ENCODE assay signal across 28 mouse cellular contexts in the genomic region with DNA sequence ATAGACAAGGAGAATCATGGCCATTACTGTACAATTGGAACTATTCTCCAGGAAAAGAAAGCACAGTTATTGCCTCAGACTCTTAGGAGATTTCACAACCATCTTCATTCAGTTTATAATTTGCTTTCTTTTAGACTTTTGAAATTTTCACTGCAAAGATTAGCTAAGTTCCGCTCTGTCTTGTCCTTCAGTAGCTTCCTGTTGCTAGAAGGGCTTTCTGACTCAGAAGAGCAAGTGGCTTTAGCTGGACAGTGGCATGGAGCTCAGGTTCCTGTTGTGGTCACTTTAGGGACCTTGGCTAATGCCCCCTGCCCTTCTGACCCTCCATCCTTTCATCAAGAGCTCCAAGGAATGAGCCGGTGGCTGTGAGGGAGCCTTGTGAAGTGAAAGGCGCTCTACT. TPM values are rescaled to one million over a fixed set of nuclear protein-coding genes. Genes with fewer than 3 reads are reported as not detected.
DNase-seq lines count a peak whose midpoint lies in the region; ATAC-seq and TF ChIP-seq lines count a peak whose summit lies in the region.
"Had no signal": no experiment of that assay in that cellular context is flagged by ENCODE, and none has a peak within 500 bp of the region (broad histone marks: within the 10 kb centered on the region; RNA-seq: fewer than 3 reads in every experiment).

No protein-coding gene starts in this region.

- no peaks in the 10 kb centered on the region for H3K27me3 ChIP-seq in liver, adult 2 months (ENCODE audit: control insufficient read depth, insufficient read depth, low read length)
- H3K27me3 ChIP-seq in liver, embryonic 12.5 days (replicated peaks), result no peaks in the 10 kb centered on the region
- no peaks in the 10 kb centered on the region for H3K27me3 ChIP-seq in intestine, postnatal 0 days (replicated peaks; ENCODE audit: control insufficient read depth, insufficient read depth, low read length)
- H3K27me3 ChIP-seq: embryonic facial prominence, embryonic 12.5 days; forebrain, embryonic 15.5 days; hindbrain, embryonic 13.5 days; limb, embryonic 15.5 days; lung, embryonic 15.5 days; Patski had no signal

- DNase-seq in liver, adult 2 months (ENCODE audit: extremely low read depth, low read depth, low spot score), result peak; percentile 11
- peak; percentile 94 for DNase-seq in 416B (ENCODE audit: low read depth)
- DNase-seq in monocyte, adult 2 months (ENCODE audit: low read depth in 1 of 2, low spot score in 2 of 2), result peak; percentile 5
- DNase-seq: adrenal gland, postnatal 36 days; cerebellum, adult 8-10 months; cerebellum, postnatal 36 days; embryo, embryonic 11 days; gastrocnemius, postnatal 25 days; heart, adult 18-20 months; heart, postnatal 4 days; kidney, adult 9 months; kidney, postnatal 14 days; thymus, postnatal 14 days had no signal

- H3K4me1 ChIP-seq in liver, adult 2 months (ENCODE audit: control insufficient read depth, insufficient read depth, low read length), result no peaks in the 10 kb centered on the region
- H3K4me1 ChIP-seq in liver, embryonic 12.5 days, result peaks cover 10% of the 10 kb centered on the region
- no peaks in the 10 kb centered on the region for H3K4me1 ChIP-seq in intestine, postnatal 0 days (replicated peaks; ENCODE audit: control insufficient read depth, insufficient read depth, low read length)
- H3K4me1 ChIP-seq: embryonic facial prominence, embryonic 12.5 days; forebrain, embryonic 15.5 days; limb, embryonic 10.5 days; limb, embryonic 15.5 days; lung, embryonic 15.5 days had no signal

- no peak overlapping the region for H3K27ac ChIP-seq in liver, adult 2 months (replicated peaks; ENCODE audit: insufficient read depth, low read depth, low read length)
- H3K27ac ChIP-seq in liver, embryonic 12.5 days, result no peak overlapping the region
- H3K27ac ChIP-seq in intestine, postnatal 0 days (ENCODE audit: low read depth, low read length), result no peak overlapping the region
- H3K27ac ChIP-seq: embryonic facial prominence, embryonic 12.5 days; forebrain, embryonic 10.5 days; forebrain, embryonic 15.5 days; hindbrain, embryonic 13.5 days; limb, embryonic 10.5 days; limb, embryonic 15.5 days; lung, embryonic 15.5 days had no signal

- no peak overlapping the region for H3K9ac ChIP-seq in liver, adult 2 months (ENCODE audit: low read depth, low read length)
- no peak overlapping the region for H3K9ac ChIP-seq in liver, embryonic 12.5 days
- H3K9ac ChIP-seq in intestine, postnatal 0 days (ENCODE audit: low read depth, low read length), result no peak overlapping the region
- H3K9ac ChIP-seq: embryonic facial prominence, embryonic 12.5 days; forebrain, embryonic 15.5 days; hindbrain, embryonic 13.5 days; limb, embryonic 15.5 days; lung, embryonic 15.5 days had no signal

- no peaks in the 10 kb centered on the region for H3K9me3 ChIP-seq in liver, embryonic 12.5 days (replicated peaks)
- no peaks in the 10 kb centered on the region for H3K9me3 ChIP-seq in intestine, postnatal 0 days (ENCODE audit: control insufficient read depth)
- H3K9me3 ChIP-seq: embryonic facial prominence, embryonic 12.5 days; forebrain, embryonic 10.5 days; forebrain, embryonic 15.5 days; hindbrain, embryonic 13.5 days; limb, embryonic 10.5 days; limb, embryonic 15.5 days; lung, embryonic 15.5 days had no signal

- no peak for TF ChIP-seq CTCF in liver, adult 2 months (IDR thresholded peaks at IDR 0.05; ENCODE audit: low read depth, low read length)
- TF ChIP-seq CTCF in intestine, postnatal 0 days (IDR thresholded peaks at IDR 0.05; ENCODE audit: low read depth), result no peak

- TF ChIP-seq POLR2A in liver, adult 2 months (IDR thresholded peaks at IDR 0.05; ENCODE audit: extremely low read depth, insufficient read depth, low read length), result no peak

- ATAC-seq in liver, embryonic 12.5 days, result no peak
- ATAC-seq in granulocyte monocyte progenitor cell, adult 5-6 weeks (replicated peaks; ENCODE audit: poor library complexity, severe bottlenecking), result peak; percentile 90
- ATAC-seq in erythroblast, adult 5-6 weeks (replicated peaks; ENCODE audit: low FRiP score, poor library complexity, severe bottlenecking), result no peak
- no peak for ATAC-seq in intestine, postnatal 0 days
- ATAC-seq: forebrain, embryonic 15.5 days; intestine, embryonic 16.5 days; Patski had no signal

- H3K4me2 ChIP-seq in liver, embryonic 12.5 days, result no peak overlapping the region
- H3K4me2 ChIP-seq in intestine, postnatal 0 days (replicated peaks; ENCODE audit: low read depth), result no peak overlapping the region
- H3K4me2 ChIP-seq: embryonic facial prominence, embryonic 12.5 days; forebrain, embryonic 15.5 days; heart, embryonic 11.5 days; hindbrain, embryonic 13.5 days; limb, embryonic 15.5 days; lung, embryonic 15.5 days; midbrain, embryonic 11.5 days had no signal

- 70% methylated on average over 3 of the region's 3 CpGs for WGBS in liver, adult 2 months
- 47% methylated on average over 3 of the region's 3 CpGs for WGBS in liver, embryonic 12.5 days (ENCODE audit: insufficient replicate concordance)
- 77% methylated on average over 3 of the region's 3 CpGs for WGBS in intestine, postnatal 0 days

- no peaks in the 10 kb centered on the region for H3K36me3 ChIP-seq in liver, adult 2 months (ENCODE audit: control insufficient read depth, insufficient read depth, low read length)
- 0 out of 2 replicates have a peak, but pooled peaks cover 4% of the 10 kb centered on the region for H3K36me3 ChIP-seq in liver, embryonic 12.5 days
- H3K36me3 ChIP-seq in intestine, postnatal 0 days (ENCODE audit: control insufficient read depth, insufficient read depth), result no peaks in the 10 kb centered on the region
- H3K36me3 ChIP-seq: embryonic facial prominence, embryonic 12.5 days; limb, embryonic 10.5 days; lung, embryonic 15.5 days had no signal

- H3K79me2 ChIP-seq in liver, adult 2 months (ENCODE audit: control insufficient read depth, insufficient read depth, low read length), result no peaks in the 10 kb centered on the region

- H3K4me3 ChIP-seq in liver, adult 2 months (ENCODE audit: insufficient read depth, low read depth, low read length), result no peak overlapping the region
- no peak overlapping the region for H3K4me3 ChIP-seq in liver, embryonic 12.5 days
- H3K4me3 ChIP-seq in intestine, postnatal 0 days (ENCODE audit: low read depth, low read length), result no peak overlapping the region
- H3K4me3 ChIP-seq: embryonic facial prominence, embryonic 12.5 days; forebrain, embryonic 10.5 days; forebrain, embryonic 15.5 days; hindbrain, embryonic 13.5 days; limb, embryonic 10.5 days; limb, embryonic 15.5 days; lung, embryonic 15.5 days had no signal

RNA-seq across cellular contexts. Expression of a gene that starts 38.3 kb away (rescaled TPM):
- total RNA-seq in liver, adult 2 months (2014; rRNA removed), result 1.1 and 1.2 TPM in 2 replicates
- polyA plus RNA-seq in liver, adult 2 months (2012; rRNA removed), result 0.22 and 0.24 TPM in 2 replicates
- 6.1 and 6.2 TPM in 2 replicates for polyA plus RNA-seq in liver, embryonic 12.5 days (2016; fragmentation: Nextera tagmentation; extraction: Ambion mirVana)
- 7.2 and 11.5 TPM in 2 replicates for total RNA-seq in granulocyte monocyte progenitor cell, adult 5-6 weeks (2014; fragmentation: Nextera tagmentation)
- total RNA-seq in granulocyte monocyte progenitor cell, adult 5-6 weeks (2017), result 4.5 and 6.8 TPM in 2 replicates
- 5.2 and 9.4 TPM in 2 replicates for total RNA-seq in erythroblast, adult 5-6 weeks (2015; ENCODE audit: low replicate concordance)
- total RNA-seq in erythroblast, adult 5-6 weeks (2017; ENCODE audit: low replicate concordance), result 5.7 and 9.1 TPM in 2 replicates
- polyA plus RNA-seq in intestine, postnatal 0 days (2015; fragmentation: Nextera tagmentation; extraction: Ambion mirVana), result 3.6 and 4.2 TPM in 2 replicates

Comparison
In these comparisons a context has a peak if more than half of its experiments do, and no peak if none do; other contexts are left out.
1. DNase-seq: peak in every context shown above with its lines; median percentile 94 in 416B; 11 in liver, adult 2 months; 5 in monocyte, adult 2 months.